Mouse (Mus musculus): ENCODE results near the gene Cald1.

GRCm38 (mm10) chr6:34797887-34798286, 199.6 kb downstream of the Cald1 start:
- TF ChIP-seq CTCF (IDR thresholded peaks at IDR 0.05; ENCODE audit: extremely low read depth, insufficient read depth, low read length) (no peak), POLR2A (IDR thresholded peaks at IDR 0.05; ENCODE audit: extremely low read depth, insufficient read depth, low read length) (no peak)

All from cortical plate, adult 2 months (tissue).